Mouse (Mus musculus): ENCODE measurements around the gene Sdhaf4. TPM values are rescaled to one million over a fixed set of nuclear protein-coding genes. Genes with fewer than 3 reads are reported as not detected.

Gene Sdhaf4
- polyA plus RNA-seq, 1 experiment from 2014 or later, result 94.3 TPM

Other genes starting within 250 kb of the Sdhaf4 start
- 9.9 and 12.1 TPM in 2 replicates for gene B3gat2, start 243.9 kb downstream of the Sdhaf4 start, polyA plus RNA-seq (2015; fragmentation: Nextera tagmentation; extraction: Ambion mirVana)
- 85.7 and 86.3 TPM in 2 replicates for gene Smap1, start 83.3 kb downstream of the Sdhaf4 start, polyA plus RNA-seq (2015; fragmentation: Nextera tagmentation; extraction: Ambion mirVana)
- 34.3 TPM in 2 replicates for gene Fam135a, start 94.7 kb upstream of the Sdhaf4 start, polyA plus RNA-seq (2015; fragmentation: Nextera tagmentation; extraction: Ambion mirVana)
- 1.0 and 3.8 TPM in 2 replicates for gene Col9a1, start 172.0 kb upstream of the Sdhaf4 start, polyA plus RNA-seq (2015; fragmentation: Nextera tagmentation; extraction: Ambion mirVana)